11 mouse cellular contexts compared by ENCODE assay signal in genomic region chr17:47866037-47866436, GRCm38 (mm10). TPM values are rescaled to one million over a fixed set of nuclear protein-coding genes. Genes with fewer than 3 reads are reported as not detected.
DNase-seq lines count a peak whose midpoint lies in the region; ATAC-seq and TF ChIP-seq lines count a peak whose summit lies in the region.
"Had no signal": no experiment of that assay in that cellular context is flagged by ENCODE, and none has a peak within 500 bp of the region (broad histone marks: within the 10 kb centered on the region; RNA-seq: fewer than 3 reads in every experiment).

No protein-coding gene starts in this region.

- H3K27ac ChIP-seq in kidney, adult 2 months (ENCODE audit: insufficient read depth, low read depth, low read length) = no peak overlapping the region
- no peak overlapping the region for H3K27ac ChIP-seq in limb, embryonic 10.5 days
- H3K27ac ChIP-seq in kidney, embryonic 15.5 days = no peak overlapping the region
- H3K27ac ChIP-seq: heart, embryonic 10.5 days; neural tube, embryonic 12.5 days had no signal

- no peak overlapping the region for H3K4me2 ChIP-seq in kidney, embryonic 15.5 days
- H3K4me2 ChIP-seq: neural tube, embryonic 12.5 days had no signal

- ATAC-seq in kidney, embryonic 15.5 days (replicated peaks; ENCODE audit: low FRiP score) = no peak
- ATAC-seq: lung, postnatal 0 days had no signal

- no peaks in the 10 kb centered on the region for H3K4me1 ChIP-seq in kidney, adult 2 months (ENCODE audit: control insufficient read depth, insufficient read depth, low read length)
- peaks cover 40% of the 10 kb centered on the region for H3K4me1 ChIP-seq in limb, embryonic 10.5 days
- peaks cover 23% of the 10 kb centered on the region for H3K4me1 ChIP-seq in kidney, embryonic 15.5 days

- TF ChIP-seq POLR2A in kidney, adult 2 months (IDR thresholded peaks at IDR 0.05; ENCODE audit: low read depth, low read length) = no peak

- 42% methylated on average over 10 of the region's 10 CpGs for WGBS in kidney, adult 2 months
- 64% methylated on average over 10 of the region's 10 CpGs for WGBS in limb, embryonic 10.5 days
- 63% methylated on average over 10 of the region's 10 CpGs for WGBS in kidney, embryonic 15.5 days

- no peak for TF ChIP-seq CTCF in kidney, adult 2 months (conservative IDR thresholded peaks at IDR 0.05; ENCODE audit: insufficient read depth, insufficient read length, low read depth, low read length)

- no peak overlapping the region for H3K9ac ChIP-seq in kidney, embryonic 15.5 days
- H3K9ac ChIP-seq: neural tube, embryonic 12.5 days had no signal

- no peaks in the 10 kb centered on the region for H3K9me3 ChIP-seq in limb, embryonic 10.5 days (replicated peaks)
- H3K9me3 ChIP-seq in kidney, embryonic 15.5 days (replicated peaks) = no peaks in the 10 kb centered on the region
- H3K9me3 ChIP-seq: heart, embryonic 10.5 days; neural tube, embryonic 12.5 days had no signal

- no peaks in the 10 kb centered on the region for H3K36me3 ChIP-seq in kidney, adult 2 months (ENCODE audit: control insufficient read depth, insufficient read depth, low read length)
- peaks cover 49% of the 10 kb centered on the region for H3K36me3 ChIP-seq in limb, embryonic 10.5 days
- H3K36me3 ChIP-seq in kidney, embryonic 15.5 days = peaks cover 36% of the 10 kb centered on the region

- no peak overlapping the region for H3K4me3 ChIP-seq in kidney, adult 2 months (ENCODE audit: insufficient read depth, low read depth, low read length)
- no peak overlapping the region for H3K4me3 ChIP-seq in limb, embryonic 10.5 days
- no peak overlapping the region for H3K4me3 ChIP-seq in kidney, embryonic 15.5 days (replicated peaks)
- H3K4me3 ChIP-seq: heart, embryonic 10.5 days; neural tube, embryonic 12.5 days had no signal

- H3K27me3 ChIP-seq in kidney, adult 2 months (replicated peaks; ENCODE audit: control insufficient read depth, insufficient read depth, low read length) = no peaks in the 10 kb centered on the region
- H3K27me3 ChIP-seq in limb, embryonic 10.5 days (ENCODE audit: low read depth, poor library complexity, severe bottlenecking) = peaks cover 24% of the 10 kb centered on the region
- peaks cover 10% of the 10 kb centered on the region for H3K27me3 ChIP-seq in kidney, embryonic 15.5 days
- H3K27me3 ChIP-seq: neural tube, embryonic 12.5 days had no signal

- peak; percentile 12 for DNase-seq in kidney, adult 2 months
- no peak for DNase-seq in kidney, postnatal 10 days
- DNase-seq in ES-CJ7 (ENCODE audit: low read depth, low spot score) (peak; percentile 69), ZHBTc4 (ENCODE audit: low read depth, low spot score) (peak; percentile 73)
- DNase-seq in limb, embryonic 10.5 days (ENCODE audit: low spot score) = peak; percentile 39
- DNase-seq in layer of hippocampus, adult 9-11 months = no peak
- DNase-seq: thymus, adult 18-20 months had no signal

RNA-seq across cellular contexts. Expression of gene Mdfi, which starts 31.5 kb away (rescaled TPM):
- 4.9 and 6.6 TPM in 2 replicates for polyA plus RNA-seq in kidney, adult 2 months (2012; rRNA removed)
- 18.9 and 21.6 TPM in 2 replicates for polyA plus RNA-seq in limb, embryonic 10.5 days (2016; fragmentation: Nextera tagmentation; extraction: Ambion mirVana)
- 7.7 and 12.6 TPM in 2 replicates for polyA plus RNA-seq in kidney, embryonic 15.5 days (2015; fragmentation: Nextera tagmentation; extraction: Ambion mirVana)

RNA-seq across cellular contexts. Expression of gene Foxp4, which starts 58.4 kb away (rescaled TPM):
- 23.5 and 27.4 TPM in 2 replicates for polyA plus RNA-seq in kidney, adult 2 months (2012; rRNA removed)
- 23.2 and 27.2 TPM in 2 replicates for polyA plus RNA-seq in limb, embryonic 10.5 days (2016; fragmentation: Nextera tagmentation; extraction: Ambion mirVana)
- polyA plus RNA-seq in kidney, embryonic 15.5 days (2015; fragmentation: Nextera tagmentation; extraction: Ambion mirVana) = 13.0 and 13.7 TPM in 2 replicates

Comparison
In these comparisons a context has a peak if more than half of its experiments do, and no peak if none do; other contexts are left out.
1. DNase-seq: peak in kidney, adult 2 months (single experiment), ES-CJ7 (single experiment), ZHBTc4 (single experiment) and limb, embryonic 10.5 days (single experiment); none in kidney, postnatal 10 days (single experiment) and layer of hippocampus, adult 9-11 months (single experiment).